15 mouse cellular contexts compared by ENCODE assay signal in the genomic region with DNA sequence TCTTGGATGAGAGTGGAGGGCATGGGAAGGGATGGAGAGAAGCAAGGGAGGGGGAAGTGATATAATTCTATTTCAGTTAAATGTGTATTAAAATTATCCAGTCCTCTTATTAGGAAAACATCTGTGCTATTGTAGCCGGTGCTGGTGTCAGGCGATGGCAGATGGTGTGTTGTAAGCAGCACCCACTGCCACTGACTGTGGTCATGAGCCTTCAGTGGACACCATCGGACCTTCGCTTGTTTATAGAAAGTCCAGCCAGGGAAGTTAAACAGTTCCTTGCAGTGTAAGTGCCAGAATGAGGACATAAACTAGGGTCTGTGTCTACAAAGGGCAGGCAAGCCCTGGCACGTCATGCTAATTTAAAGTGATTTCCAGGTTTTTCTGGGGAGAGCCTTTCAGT.
"Had no signal": no experiment of that assay in that cellular context is flagged by ENCODE, and none has a peak within 500 bp of the region (broad histone marks: within the 10 kb centered on the region; RNA-seq: fewer than 3 reads in every experiment).

No protein-coding gene starts in this region.

- DNase-seq: kidney, adult 9 months; kidney, postnatal 10 days; kidney, postnatal 4 days; left cerebral cortex, postnatal 4 days; right cerebral cortex, adult 18-20 months; right cerebral cortex, postnatal 25 days; thymus, postnatal 4 days had no signal

- ATAC-seq: inflammation-experienced regulatory T-cells, adult 6 months; intestine, postnatal 0 days; liver, embryonic 12.5 days; midbrain, embryonic 13.5 days had no signal

- H3K9me3 ChIP-seq: limb, embryonic 15.5 days; liver, embryonic 12.5 days; midbrain, embryonic 13.5 days; neural tube, embryonic 15.5 days had no signal

- H3K4me1 ChIP-seq: liver, embryonic 12.5 days had no signal

- H3K27ac ChIP-seq: layer of hippocampus, adult 2 months; limb, embryonic 15.5 days; liver, embryonic 12.5 days; midbrain, embryonic 13.5 days; neural tube, embryonic 15.5 days had no signal

- H3K4me2 ChIP-seq: limb, embryonic 15.5 days; liver, embryonic 12.5 days; midbrain, embryonic 13.5 days; neural tube, embryonic 15.5 days had no signal

- H3K36me3 ChIP-seq: limb, embryonic 15.5 days; liver, embryonic 12.5 days; midbrain, embryonic 13.5 days; neural tube, embryonic 15.5 days had no signal

- H3K27me3 ChIP-seq: limb, embryonic 15.5 days; liver, embryonic 12.5 days; midbrain, embryonic 13.5 days; neural tube, embryonic 15.5 days had no signal

- H3K9ac ChIP-seq: limb, embryonic 15.5 days; liver, embryonic 12.5 days; midbrain, embryonic 13.5 days; neural tube, embryonic 15.5 days had no signal

- H3K4me3 ChIP-seq: layer of hippocampus, adult 2 months; limb, embryonic 15.5 days; liver, embryonic 12.5 days; midbrain, embryonic 13.5 days; myocyte; neural tube, embryonic 15.5 days had no signal
